Mouse (Mus musculus) limb, embryonic 13.5 days (tissue): ENCODE data around the gene Rpap1. TPM values are rescaled to one million over a fixed set of nuclear protein-coding genes. Genes with fewer than 3 reads are reported as not detected.

ENCODE experiments used
- ATAC-seq: fragments of 200-750 bp; cut with Nextera tagmentation; 2 replicates; pipeline ENCODE4 v1.8.0; 2017; ENCODE audit warnings: low read depth, moderate number of reproducible peaks, moderate TSS enrichment; ENCODE audit not compliant: low FRiP score
- H3K27ac ChIP-seq: fragments of 300-500 bp; sonication (generic); 2 replicates; pipeline ENCODE4 v1.5.1; 2015; ENCODE audit warnings: inconsistent platforms, mild to moderate bottlenecking, moderate library complexity
- H3K27me3 ChIP-seq: fragments of 300-500 bp; sonication (generic); 2 replicates; pipeline ENCODE4 v1.6.1; 2015; ENCODE audit warnings: mild to moderate bottlenecking, inconsistent platforms
- H3K36me3 ChIP-seq: fragments of 300-500 bp; sonication (generic); 2 replicates; pipeline ENCODE4 v1.6.1; 2015; ENCODE audit warnings: inconsistent platforms, mild to moderate bottlenecking, moderate library complexity
- H3K4me1 ChIP-seq: fragments of 300-500 bp; sonication (generic); 2 replicates; pipeline ENCODE4 v1.6.1; 2015; ENCODE audit warnings: inconsistent platforms
- H3K4me2 ChIP-seq: fragments of 300-500 bp; sonication (generic); replicated peaks from 2 replicates; pipeline ENCODE4 v1.6.1; 2015; ENCODE audit warnings: inconsistent platforms, mild to moderate bottlenecking, moderate library complexity
- H3K4me3 ChIP-seq: fragments of 300-500 bp; sonication (generic); 2 replicates; pipeline ENCODE4 v1.5.1; 2015; ENCODE audit warnings: moderate library complexity, mild to moderate bottlenecking, inconsistent platforms
- H3K9ac ChIP-seq: fragments of 300-500 bp; sonication (generic); 2 replicates; pipeline ENCODE4 v1.6.1; 2015; ENCODE audit warnings: mild to moderate bottlenecking, inconsistent platforms
- H3K9me3 ChIP-seq: fragments of 300-500 bp; sonication (generic); 2 replicates; pipeline ENCODE4 v1.6.1; 2016; ENCODE audit warnings: inconsistent platforms
- WGBS: fragments of 180-500 bp; shearing (Covaris S2); methylation state at CpG from one replicate; pipeline ENCODE4 v1.1.7; 2015; 5-methylcytosine and 5-hydroxymethylcytosine counted together
- polyA plus RNA-seq: library from polyadenylated mRNA; unstranded; fragments of >200 nt; fragmentation: Nextera tagmentation; extraction: Ambion mirVana; gene quantifications from 2 replicates; pipeline ENCODE4 v1.2.1, GENCODE M21; 2015

Rpap1 gene
- polyA plus RNA-seq, 1 experiment from 2014 or later, result 30.2 TPM

DNA sequence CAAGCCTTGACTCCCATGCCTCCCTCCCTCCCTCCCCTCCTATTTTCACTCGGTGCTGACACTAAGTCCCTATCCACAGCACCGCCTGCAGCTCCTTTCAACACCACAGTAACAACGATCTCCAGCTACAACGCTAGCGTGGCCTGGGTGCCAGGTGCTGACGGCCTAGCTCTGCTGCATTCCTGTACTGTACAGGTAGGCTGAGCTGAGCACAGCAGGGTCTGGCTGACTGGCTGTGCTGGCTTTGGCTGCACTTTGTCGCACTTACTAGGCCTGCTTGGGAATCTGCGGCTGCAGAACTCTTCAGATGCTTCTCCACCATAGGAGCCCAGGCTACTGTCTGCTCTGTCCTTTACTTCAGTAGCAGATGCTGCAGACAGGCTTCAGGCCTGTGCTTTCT is 18.2 kb upstream of the Rpap1 start:
- Histone ChIP-seq H3K27me3 (no peaks in the 10 kb centered on the region), H3K36me3 (peaks cover 80% of the 10 kb centered on the region), H3K4me3 (no peak overlapping the region), H3K27ac (no peak overlapping the region), H3K9me3 (no peaks in the 10 kb centered on the region), H3K4me1 (peaks cover 32% of the 10 kb centered on the region), H3K9ac (peak overlapping the region; percentile 26), H3K4me2 (no peak overlapping the region)
- ATAC-seq, result no peak
- WGBS, result 54% methylated on average over 8 of the region's 8 CpGs

DNA sequence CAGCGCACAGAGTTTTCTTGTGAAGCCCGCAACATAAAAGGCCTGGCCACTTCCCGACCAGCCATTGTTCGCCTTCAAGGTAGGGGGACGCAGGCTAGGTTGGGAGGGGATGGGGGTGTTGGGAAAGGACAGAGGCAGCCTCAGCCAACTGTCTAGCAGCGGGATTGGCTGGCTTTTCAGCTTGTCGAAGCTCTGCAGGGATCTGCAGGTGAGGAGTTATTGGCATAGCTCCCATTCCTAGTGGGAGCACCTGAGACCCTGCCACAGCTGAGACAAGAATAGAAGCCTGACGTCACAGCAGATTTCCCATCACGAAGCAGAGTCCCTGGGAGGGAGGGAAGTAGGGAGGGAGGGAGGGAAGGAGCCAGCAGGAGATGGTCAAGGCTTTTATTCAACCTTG is 17.4 kb upstream of the Rpap1 start:
- Histone ChIP-seq H3K36me3 (peaks cover 72% of the 10 kb centered on the region), H3K9ac (no peak overlapping the region), H3K27ac (no peak overlapping the region), H3K9me3 (no peaks in the 10 kb centered on the region), H3K4me2 (no peak overlapping the region), H3K4me3 (no peak overlapping the region), H3K27me3 (no peaks in the 10 kb centered on the region), H3K4me1 (peaks cover 36% of the 10 kb centered on the region)
- 59% methylated on average over 9 of the region's 9 CpGs for WGBS
- no peak for ATAC-seq

DNA sequence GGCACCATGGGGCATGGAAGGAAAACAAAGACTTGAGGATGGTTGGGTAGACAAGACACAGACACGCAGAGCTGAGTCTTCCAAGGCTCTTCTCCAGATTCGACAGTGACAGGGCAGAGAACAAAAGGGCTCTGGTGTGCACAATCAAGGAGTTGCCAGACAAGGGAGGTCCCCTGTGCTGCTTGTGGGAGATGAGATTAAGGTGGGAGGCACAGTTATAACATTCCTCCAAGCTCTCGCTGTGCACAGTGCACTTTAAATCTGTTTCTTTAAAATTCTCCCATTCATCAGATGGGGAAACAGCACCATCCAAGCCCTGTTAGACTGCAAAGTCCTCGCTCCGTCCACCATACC is 16.9 kb upstream of the Rpap1 start:
- H3K4me3 ChIP-seq, result no peak overlapping the region
- no peaks in the 10 kb centered on the region for H3K27me3 ChIP-seq
- no peak overlapping the region for H3K27ac ChIP-seq
- H3K36me3 ChIP-seq, result peaks cover 67% of the 10 kb centered on the region
- WGBS, result 59% methylated on average over 5 of the region's 5 CpGs
- no peak overlapping the region for H3K9ac ChIP-seq
- peaks cover 36% of the 10 kb centered on the region for H3K4me1 ChIP-seq
- no peak for ATAC-seq
- no peak overlapping the region for H3K4me2 ChIP-seq
- H3K9me3 ChIP-seq, result no peaks in the 10 kb centered on the region

DNA sequence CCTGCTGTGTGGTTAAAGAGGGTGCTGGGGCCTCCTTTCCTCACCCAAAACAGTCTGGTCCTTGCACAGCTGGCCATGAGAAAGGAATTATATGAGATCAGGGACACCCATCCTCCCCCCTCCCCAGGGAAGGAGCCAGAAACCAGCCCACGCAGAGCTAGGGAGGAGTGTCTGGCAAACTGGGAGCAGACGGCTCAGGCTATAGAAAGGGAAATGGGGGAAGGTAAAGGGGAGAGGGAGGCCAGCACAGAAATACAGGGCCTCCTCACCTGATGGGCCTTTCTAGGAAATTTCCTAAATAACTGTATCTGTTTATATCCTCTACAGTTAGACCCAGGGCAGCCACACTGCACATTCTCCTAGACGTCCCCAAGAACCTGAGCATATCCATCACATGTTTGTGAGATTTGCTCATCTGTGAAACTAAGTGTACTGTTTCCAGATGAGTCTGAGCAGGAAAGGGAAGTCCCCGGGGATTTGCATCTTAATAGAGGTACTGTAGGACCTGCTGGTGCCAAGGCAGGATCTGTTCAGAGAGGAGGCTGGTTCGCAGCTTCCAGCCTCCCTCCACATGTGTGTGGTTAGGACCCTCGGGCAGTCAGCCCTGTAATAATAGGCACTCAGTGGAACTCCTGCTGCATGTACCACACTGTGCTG is 16.4 kb upstream of the Rpap1 start:
- WGBS, result 23% methylated on average over 6 of the region's 6 CpGs
- H3K9me3 ChIP-seq, result no peaks in the 10 kb centered on the region
- H3K4me3 ChIP-seq, result no peak overlapping the region
- no peak for ATAC-seq
- peaks cover 36% of the 10 kb centered on the region for H3K4me1 ChIP-seq
- peak overlapping the region; percentile 43; the same call in 1 of the 2 replicates for H3K9ac ChIP-seq
- H3K27ac ChIP-seq, result 0 out of 2 replicates have a peak overlapping the region, but pooled peaks have one; percentile 33
- H3K36me3 ChIP-seq, result peaks cover 62% of the 10 kb centered on the region
- H3K27me3 ChIP-seq, result no peaks in the 10 kb centered on the region
- H3K4me2 ChIP-seq, result no peak overlapping the region

DNA sequence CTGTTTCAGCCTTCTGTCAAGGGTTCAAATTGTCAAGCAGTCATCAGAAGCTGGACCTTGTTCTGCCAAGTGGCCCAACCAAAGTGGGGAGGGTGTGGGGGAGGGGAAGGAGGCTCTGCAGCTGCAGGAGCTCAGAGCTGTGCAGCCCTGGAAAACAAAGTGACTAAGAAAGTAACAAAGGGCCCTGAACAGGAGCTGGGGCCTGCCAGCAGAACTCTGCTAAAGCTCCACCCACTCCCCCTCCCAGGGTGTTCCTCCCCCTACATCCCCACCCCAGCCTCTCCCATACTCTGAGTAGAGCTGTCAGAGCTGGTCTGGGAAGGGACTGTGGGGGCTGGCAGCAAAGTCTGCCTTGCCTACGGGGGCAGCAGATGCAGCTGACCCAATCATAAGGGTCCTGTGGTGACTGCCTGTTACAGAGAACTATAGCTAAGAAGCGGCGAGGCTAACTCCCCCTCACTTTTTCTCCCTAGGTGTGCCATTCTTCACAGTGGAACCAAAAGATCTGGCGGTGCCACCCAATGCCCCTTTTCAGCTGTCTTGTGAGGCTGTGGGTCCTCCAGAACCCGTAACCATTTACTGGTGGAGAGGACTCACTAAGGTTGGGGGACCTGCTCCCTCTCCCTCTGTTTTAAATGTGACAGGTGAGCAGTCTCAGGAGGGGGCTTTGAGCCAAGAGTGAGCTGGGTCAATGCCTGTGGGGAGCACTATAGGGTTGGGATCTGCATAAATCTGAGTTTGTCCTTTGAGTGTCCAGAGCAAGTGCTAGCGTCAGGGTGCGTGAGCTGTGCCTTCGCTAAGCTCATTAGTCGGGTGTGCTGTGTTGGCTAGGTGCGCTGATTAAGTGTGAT is 15.7 kb upstream of the Rpap1 start:
- Histone ChIP-seq H3K4me3 (no peak overlapping the region), H3K9ac (0 out of 2 replicates have a peak overlapping the region, but pooled peaks have one; percentile 43), H3K27ac (peak overlapping the region; percentile 28; the same call in 1 of the 2 replicates), H3K4me1 (peaks cover 41% of the 10 kb centered on the region), H3K9me3 (no peaks in the 10 kb centered on the region), H3K27me3 (peaks cover 5% of the 10 kb centered on the region), H3K36me3 (peaks cover 54% of the 10 kb centered on the region), H3K4me2 (peak overlapping the region; percentile 28)
- ATAC-seq, result no peak
- WGBS, result 41% methylated on average over 10 of the region's 10 CpGs

DNA sequence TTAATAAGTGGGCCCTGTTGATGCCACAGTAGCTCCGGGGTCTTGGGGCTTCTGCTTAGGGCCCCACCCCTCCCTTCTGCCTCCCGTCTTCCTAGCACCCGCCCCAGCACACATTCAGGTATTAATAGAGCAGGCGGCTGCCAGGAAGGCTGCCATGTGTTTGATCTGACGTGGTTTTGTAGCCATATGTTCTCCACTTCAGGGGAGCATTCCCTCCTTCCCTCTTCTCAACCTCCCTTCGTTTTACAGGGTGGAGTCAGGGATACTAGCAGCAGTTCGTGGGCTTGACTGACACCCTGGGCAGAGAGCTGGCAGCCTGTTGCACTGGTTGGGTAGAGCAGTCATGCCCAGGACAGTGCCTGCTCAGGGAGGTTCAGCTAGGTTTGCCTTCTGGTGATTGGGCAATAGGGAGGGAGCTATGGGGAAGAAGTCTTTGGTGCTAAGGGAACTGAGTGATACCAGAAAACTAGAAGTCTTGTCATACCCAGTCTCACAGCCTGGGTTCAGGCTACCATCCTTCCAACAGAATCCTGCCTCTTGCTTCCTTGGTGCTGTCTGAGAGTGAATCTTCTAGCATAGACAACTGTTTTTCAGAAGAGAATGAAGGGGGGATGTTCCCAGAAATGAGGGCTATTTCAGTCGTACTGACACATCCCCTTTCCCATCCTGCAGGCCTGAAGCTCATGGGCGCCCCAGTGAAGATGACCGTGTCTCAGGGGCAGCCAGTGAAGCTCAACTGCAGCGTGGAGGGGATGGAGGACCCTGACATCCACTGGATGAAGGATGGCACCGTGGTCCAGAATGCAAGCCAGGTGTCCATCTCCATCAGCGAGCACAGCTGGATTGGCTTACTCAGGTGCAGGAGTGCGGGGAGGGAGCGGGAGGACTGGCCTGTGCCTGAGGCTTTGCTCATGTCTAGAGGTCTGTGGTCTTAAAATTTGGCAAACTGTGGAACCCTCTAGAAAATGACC is 13.8 kb upstream of the Rpap1 start:
- no peak for ATAC-seq
- Histone ChIP-seq H3K4me1 (peaks cover 41% of the 10 kb centered on the region), H3K4me3 (peak overlapping the region; percentile 85), H3K36me3 (peaks cover 37% of the 10 kb centered on the region), H3K27me3 (peaks cover 21% of the 10 kb centered on the region), H3K9ac (peak overlapping the region; percentile 92), H3K9me3 (no peaks in the 10 kb centered on the region), H3K4me2 (peak overlapping the region; percentile 87), H3K27ac (no peak overlapping the region)
- WGBS, result 41% methylated on average over 15 of the region's 15 CpGs

DNA sequence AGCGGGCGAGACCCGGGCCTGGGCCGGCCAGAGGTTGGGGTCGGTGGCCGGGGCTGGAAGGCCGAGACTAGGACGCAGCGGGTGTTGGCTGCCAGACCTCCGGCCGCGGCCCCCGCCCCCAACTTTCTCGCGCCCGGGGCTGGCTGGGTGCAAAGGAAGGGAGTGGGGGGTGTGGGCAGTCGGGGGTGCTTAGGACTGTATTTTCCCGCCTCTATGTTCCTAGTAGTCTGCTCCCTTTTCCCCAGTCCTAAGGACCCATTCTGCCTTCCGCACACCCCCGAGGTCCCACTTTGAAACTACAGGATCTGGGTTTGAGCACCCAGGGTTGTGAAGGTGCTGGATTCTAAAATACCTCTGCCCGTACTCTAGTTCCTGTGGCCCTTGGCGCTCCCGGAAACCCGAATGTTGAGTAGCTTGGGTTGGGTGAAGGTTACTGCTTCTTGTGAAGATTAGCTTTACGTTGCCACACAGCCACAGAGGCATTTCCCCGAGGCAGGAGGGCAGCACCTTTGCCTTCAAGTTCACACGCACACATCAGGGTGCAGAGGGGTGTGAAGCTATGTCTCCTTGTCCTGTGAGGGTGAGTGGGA is 12.7 kb upstream of the Rpap1 start:
- peaks cover 21% of the 10 kb centered on the region for H3K27me3 ChIP-seq
- no peaks in the 10 kb centered on the region for H3K9me3 ChIP-seq
- H3K9ac ChIP-seq, result peak overlapping the region; percentile 92
- ATAC-seq, result peak; percentile 48
- peaks cover 26% of the 10 kb centered on the region for H3K36me3 ChIP-seq
- peak overlapping the region; percentile 85 for H3K4me3 ChIP-seq
- peaks cover 41% of the 10 kb centered on the region for H3K4me1 ChIP-seq
- WGBS, result 1% methylated on average over 26 of the region's 27 CpGs
- peak overlapping the region; percentile 15; the same call in 1 of the 2 replicates for H3K27ac ChIP-seq
- peak overlapping the region; percentile 87 for H3K4me2 ChIP-seq

DNA sequence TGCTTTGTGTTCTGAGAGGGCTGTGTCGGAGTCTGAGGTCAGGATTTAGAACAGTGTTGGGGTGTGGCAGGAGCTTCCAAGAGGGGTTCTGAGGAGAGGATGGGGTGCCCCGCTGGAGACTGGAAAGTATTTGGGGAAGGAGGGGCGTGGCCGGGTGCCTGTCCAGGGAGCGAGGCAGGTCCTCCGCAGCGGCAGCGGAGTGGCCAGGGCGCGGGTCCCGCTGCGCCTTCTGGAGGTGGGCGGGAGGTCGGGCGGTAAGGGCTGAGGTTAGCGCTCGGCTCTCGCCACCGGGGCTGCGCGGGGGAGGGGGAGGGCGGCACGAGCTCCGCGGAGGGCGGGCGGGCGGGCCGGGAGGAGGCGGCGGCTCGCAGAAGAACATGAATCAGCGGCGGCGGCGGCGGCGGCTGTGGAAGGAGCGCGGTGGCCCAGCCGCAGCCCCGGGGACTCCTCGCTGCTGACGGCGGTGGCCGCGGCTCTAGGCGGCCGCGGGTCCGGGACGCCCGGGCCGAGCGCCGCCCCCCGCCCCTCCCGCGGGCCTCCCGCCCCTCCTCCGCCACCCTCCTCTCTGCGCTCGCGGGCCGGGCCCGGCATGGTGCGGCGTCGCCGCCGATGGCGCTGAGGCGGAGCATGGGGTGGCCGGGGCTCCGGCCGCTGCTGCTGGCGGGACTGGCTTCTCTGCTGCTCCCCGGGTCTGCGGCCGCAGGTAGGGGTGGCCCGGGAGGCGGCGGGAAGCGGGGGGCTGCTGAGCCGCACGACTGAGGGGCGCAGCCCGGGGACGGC is 12.0 kb upstream of the Rpap1 start:
- H3K4me3 ChIP-seq, result peak overlapping the region; percentile 85
- H3K9me3 ChIP-seq, result no peaks in the 10 kb centered on the region
- H3K27me3 ChIP-seq, result peaks cover 21% of the 10 kb centered on the region
- H3K4me2 ChIP-seq, result peak overlapping the region; percentile 87
- peak overlapping the region; percentile 15; the same call in 1 of the 2 replicates for H3K27ac ChIP-seq
- peaks cover 41% of the 10 kb centered on the region for H3K4me1 ChIP-seq
- ATAC-seq, result peak; percentile 84
- peaks cover 19% of the 10 kb centered on the region; the same call in 1 of the 2 replicates for H3K36me3 ChIP-seq
- peak overlapping the region; percentile 92 for H3K9ac ChIP-seq
- under 1% methylated on average over 28 of the region's 89 CpGs for WGBS

DNA sequence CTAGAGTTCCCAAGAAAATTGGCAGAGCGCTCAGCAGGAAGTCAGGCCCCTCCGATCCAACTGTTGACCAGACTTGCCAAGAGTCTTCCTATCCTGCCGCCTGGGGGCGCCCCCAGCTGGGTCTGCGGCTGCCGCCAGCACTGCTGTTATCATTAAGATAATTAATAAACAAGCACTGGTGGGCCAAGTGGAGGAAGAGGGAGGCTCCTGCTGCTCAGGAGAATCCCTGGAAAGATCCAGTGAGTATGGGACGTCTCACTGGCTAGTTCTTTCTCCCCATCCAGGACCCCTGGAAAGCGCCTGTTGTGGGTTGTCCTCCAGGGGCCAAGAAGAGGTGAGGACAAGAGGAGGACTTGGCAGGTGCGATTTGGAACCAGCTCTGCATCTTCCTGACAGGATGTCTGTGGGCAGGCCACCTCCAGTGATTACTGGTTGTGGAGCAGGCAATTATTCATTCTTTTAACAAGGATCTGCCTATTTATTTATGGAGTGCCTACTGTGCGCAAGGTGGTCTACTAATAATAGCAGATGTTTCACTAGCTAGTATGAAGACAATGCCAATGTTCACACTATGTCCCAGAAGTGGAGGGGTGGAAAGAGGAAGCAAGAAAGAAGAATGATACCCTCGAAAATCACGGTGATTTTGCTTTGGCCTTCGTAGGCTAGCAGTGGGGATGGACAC is 11.1 kb upstream of the Rpap1 start:
- H3K4me3 ChIP-seq, result peak overlapping the region; percentile 85
- WGBS, result 14% methylated on average over 13 of the region's 13 CpGs
- peak overlapping the region; percentile 87 for H3K4me2 ChIP-seq

DNA sequence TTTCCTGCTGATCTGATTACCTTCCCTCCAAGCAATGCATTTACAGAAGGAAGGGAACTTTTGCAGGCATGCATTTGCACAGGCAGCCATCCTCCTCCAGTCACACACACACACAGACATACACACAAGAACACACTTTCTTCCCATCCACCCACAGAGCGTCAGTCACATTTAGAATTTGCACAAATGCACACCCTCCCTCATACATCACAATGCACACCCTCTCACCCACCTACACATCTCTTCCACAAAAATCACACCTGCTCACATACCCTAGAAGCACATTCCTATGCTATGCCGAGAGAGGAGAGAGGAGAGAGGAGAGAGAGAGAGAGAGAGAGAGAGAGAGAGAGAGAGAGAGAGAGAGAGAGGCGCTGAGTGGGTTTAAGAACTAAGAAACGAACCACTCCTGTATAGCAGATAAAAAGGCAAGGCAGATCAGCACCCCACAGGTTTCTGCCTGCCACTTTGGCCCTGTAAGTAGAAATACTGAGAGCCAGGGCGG is 10.0 kb upstream of the Rpap1 start, which contains the start of gene Tyro3:
Gene Tyro3 (plus strand): TSS at position 455 of the 505 bp plus-strand sequence.
- Histone ChIP-seq H3K27me3 (peaks cover 21% of the 10 kb centered on the region), H3K4me2 (no peak within 1 kb of the TSS), H3K9ac (no peak within 1 kb of the TSS), H3K4me1 (peaks cover 24% of the 10 kb centered on the region), H3K4me3 (no peak within 1 kb of the TSS), H3K9me3 (no peaks in the 10 kb centered on the region), H3K27ac (no peak within 1 kb of the TSS), H3K36me3 (peaks cover 3% of the 10 kb centered on the region; the same call in 1 of the 2 replicates)
- 61% methylated on average over 5 of the region's 5 CpGs for WGBS
- ATAC-seq, result no peak

More for the DNA sequence above, 11.1 kb upstream of the Rpap1 start:
- peaks cover 21% of the 10 kb centered on the region for H3K27me3 ChIP-seq
- H3K9me3 ChIP-seq, result no peaks in the 10 kb centered on the region
- ATAC-seq, result no peak
- no peak overlapping the region for H3K27ac ChIP-seq
- peaks cover 9% of the 10 kb centered on the region; the same call in 1 of the 2 replicates for H3K36me3 ChIP-seq
- H3K4me1 ChIP-seq, result peaks cover 34% of the 10 kb centered on the region
- H3K9ac ChIP-seq, result no peak overlapping the region
